Comparison of ENCODE assay signal across 31 mouse cellular contexts in the genomic region with DNA sequence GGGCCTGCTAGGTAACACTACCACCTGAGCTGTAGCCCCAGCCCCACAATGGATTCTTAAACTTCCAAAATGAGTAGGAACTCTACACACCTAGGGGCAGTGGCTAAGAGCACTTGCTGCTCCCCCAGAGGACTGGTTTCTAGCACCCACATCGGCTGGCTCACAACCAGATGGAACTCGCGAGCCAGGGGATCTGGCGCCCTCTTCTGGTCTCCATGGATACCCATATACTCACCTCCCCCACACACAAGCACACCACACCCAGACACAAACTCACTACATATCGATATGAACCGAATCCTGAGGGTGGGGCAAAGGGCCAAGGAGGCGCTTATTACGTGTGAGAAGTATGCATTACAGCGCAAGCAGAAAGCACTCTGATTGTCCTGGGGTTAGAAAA. TPM values are rescaled to one million over a fixed set of nuclear protein-coding genes. Genes with fewer than 3 reads are reported as not detected.
DNase-seq lines count a peak whose midpoint lies in the region.
"Had no signal": no experiment of that assay in that cellular context is flagged by ENCODE, and none has a peak within 500 bp of the region (broad histone marks: within the 10 kb centered on the region; RNA-seq: fewer than 3 reads in every experiment).

No protein-coding gene starts in this region.

- peak; percentile 2 to 6 for DNase-seq in cerebellum, postnatal 10 days
- DNase-seq in cerebellum, adult 11 months = no peak
- peak; percentile 28 for DNase-seq in thymus, postnatal 0 days (ENCODE audit: low spot score)
- DNase-seq in thymus, adult 18-20 months = no peak
- peak; percentile 7 for DNase-seq in WW6 (ENCODE audit: low read depth, low spot score)
- peak; percentile 36 to 39 for DNase-seq in thymus, postnatal 36 days
- DNase-seq in adrenal gland, adult 2 months = no peak
- no peak for DNase-seq in T-cell, adult 2 months (ENCODE audit: low spot score)
- DNase-seq: adrenal gland, postnatal 14 days; cerebellum, adult 11-12 months; cerebellum, postnatal 14 days; gastrocnemius, postnatal 25 days; heart, adult 18-20 months; heart, postnatal 14 days; kidney, adult 2 months; kidney, postnatal 10 days; lung, embryonic 14.5 days; right cerebral cortex, postnatal 25 days; spleen, adult 18-20 months had no signal

RNA-seq across cellular contexts. Expression of gene Cd8a, which starts 25.2 kb away (rescaled TPM):
- 664 and 665 TPM in 2 replicates for polyA plus RNA-seq in thymus, postnatal 0 days (2015; fragmentation: Nextera tagmentation; extraction: Ambion mirVana)
- under 1 TPM; 0.09 to 0.38 TPM for total RNA-seq in adrenal gland, adult 2 months (2021)
- polyA plus RNA-seq in adrenal gland, adult 2 months (2012; rRNA removed) = 0.17 TPM in 1 of 2 replicates, not detected in the other
- total RNA-seq: layer of hippocampus, adult 18-20 months; layer of hippocampus, postnatal 25 days had no signal
- polyA plus RNA-seq: embryonic facial prominence, embryonic 11.5 days; forebrain, embryonic 10.5 days; forebrain, embryonic 16.5 days; heart, embryonic 13.5 days; hindbrain, embryonic 11.5 days; limb, embryonic 11.5 days; liver, embryonic 12.5 days; lung, embryonic 14.5 days; midbrain, embryonic 13.5 days; neural tube, embryonic 12.5 days had no signal

RNA-seq across cellular contexts. Expression of gene Cd8b1, which starts 25.4 kb away (rescaled TPM):
- polyA plus RNA-seq in thymus, postnatal 0 days (2015; fragmentation: Nextera tagmentation; extraction: Ambion mirVana) = 1,203 and 1,244 TPM in 2 replicates
- under 1 TPM in 1 of 2 experiments, not detected in 1; 0.24 TPM for total RNA-seq in adrenal gland, adult 2 months (2021)
- polyA plus RNA-seq in adrenal gland, adult 2 months (2012; rRNA removed) = 0.11 and 0.12 TPM in 2 replicates
- total RNA-seq: layer of hippocampus, adult 18-20 months; layer of hippocampus, postnatal 25 days; left cerebral cortex, postnatal 10 days had no signal
- polyA plus RNA-seq: embryonic facial prominence, embryonic 11.5 days; forebrain, embryonic 16.5 days; hindbrain, embryonic 11.5 days; liver, embryonic 12.5 days; lung, embryonic 14.5 days; midbrain, embryonic 13.5 days; neural tube, embryonic 12.5 days had no signal

RNA-seq across cellular contexts. Expression of gene Smyd1, which starts 26.0 kb away (rescaled TPM):
- polyA plus RNA-seq in thymus, postnatal 0 days (2015; fragmentation: Nextera tagmentation; extraction: Ambion mirVana) = 2.3 and 3.7 TPM in 2 replicates
- under 1 TPM in 1 of 2 experiments, not detected in 1; 0.41 TPM for total RNA-seq in adrenal gland, adult 2 months (2021)
- 0.09 TPM in 2 replicates for polyA plus RNA-seq in adrenal gland, adult 2 months (2012; rRNA removed)
- polyA plus RNA-seq: midbrain, embryonic 13.5 days had no signal

Comparison
In these comparisons a context has a peak if more than half of its experiments do, and no peak if none do; other contexts are left out.
1. DNase-seq: peak in cerebellum, postnatal 10 days (2 of 2), thymus, postnatal 0 days (single experiment), WW6 (single experiment) and thymus, postnatal 36 days (2 of 2); none in cerebellum, adult 11 months (single experiment), thymus, adult 18-20 months (0 of 2), adrenal gland, adult 2 months (single experiment) and T-cell, adult 2 months (single experiment).
2. RNA of gene Cd8a, which starts 25.2 kb away (polyA plus RNA-seq): 664 to 665 TPM in thymus, postnatal 0 days; 0.17 TPM in adrenal gland, adult 2 months; every median in the first group is over 100 times any median in the second.
3. RNA of gene Cd8b1, which starts 25.4 kb away (polyA plus RNA-seq): 1,203 to 1,244 TPM in thymus, postnatal 0 days; 0.11 to 0.12 TPM in adrenal gland, adult 2 months; every median in the first group is over 1,000 times any median in the second.